Mouse (Mus musculus) urinary bladder, postnatal 14 days (tissue): ENCODE data around the gene Ddb2.

Experiments
- DNase-seq: peaks from one replicate; pipeline ENCODE4 v3.0.0; 2021; ENCODE audit warnings: low spot score

Ddb2 gene

GRCm38 (mm10) chr2:91187431-91187830 lies 49.4 kb downstream of the Ddb2 start:
- DNase-seq = no peak

- DNase-seq = no peak
Observed at GRCm38 (mm10) chr2:91186208-91186607, 50.6 kb downstream of the Ddb2 start.

- peak; percentile 28 for DNase-seq
Observed at GRCm38 (mm10) chr2:91183711-91184405, 52.9 kb downstream of the Ddb2 start, which contains the start of gene Madd. Gene Madd, minus strand, starts transcription at chr2:91183837.

GRCm38 (mm10) chr2:91183148-91183513 lies 53.7 kb downstream of the Ddb2 start:
- DNase-seq = peak; percentile 97

GRCm38 (mm10) chr2:91182405-91183147 lies 54.2 kb downstream of the Ddb2 start:
- peak; percentile 78 for DNase-seq

GRCm38 (mm10) chr2:91182016-91182404 lies 54.8 kb downstream of the Ddb2 start:
- no peak for DNase-seq

- no peak for DNase-seq
Observed at GRCm38 (mm10) chr2:91180706-91181105, 56.1 kb downstream of the Ddb2 start.

GRCm38 (mm10) chr2:91179825-91180224 lies 57.0 kb downstream of the Ddb2 start:
- DNase-seq = no peak

GRCm38 (mm10) chr2:91176234-91176633 lies 60.5 kb downstream of the Ddb2 start:
- DNase-seq = no peak

- DNase-seq = no peak
Observed at GRCm38 (mm10) chr2:91175490-91175889, 61.3 kb downstream of the Ddb2 start.

GRCm38 (mm10) chr2:91169587-91170322 lies 67.0 kb downstream of the Ddb2 start:
- no peak for DNase-seq

- no peak for DNase-seq
Observed at GRCm38 (mm10) chr2:91167629-91168028, 69.2 kb downstream of the Ddb2 start.

GRCm38 (mm10) chr2:91164991-91165390 lies 71.8 kb downstream of the Ddb2 start:
- no peak for DNase-seq

GRCm38 (mm10) chr2:91163532-91163931 lies 73.2 kb downstream of the Ddb2 start:
- DNase-seq = no peak

- DNase-seq = no peak
Observed at GRCm38 (mm10) chr2:91162952-91163351, 73.8 kb downstream of the Ddb2 start.
